Mouse (Mus musculus) embryonic facial prominence, embryonic 11.5 days (tissue): ENCODE data around the gene Olfr572. TPM values are rescaled to one million over a fixed set of nuclear protein-coding genes. Genes with fewer than 3 reads are reported as not detected.

Experiments
- ATAC-seq: fragments of 200-750 bp; cut with Nextera tagmentation; replicated peaks from 2 replicates; pipeline ENCODE4 v1.8.0; 2017; ENCODE audit warnings: low read depth; ENCODE audit not compliant: insufficient number of reproducible peaks, low FRiP score, low TSS enrichment
- DNase-seq: peaks from one replicate; pipeline ENCODE4 v3.0.0-alpha.2; 2015; ENCODE audit warnings: low spot score
- H3K27ac ChIP-seq: fragments of 300-500 bp; sonication (generic); replicated peaks from 2 replicates; pipeline ENCODE4 v1.5.1; 2014; ENCODE audit warnings: mild to moderate bottlenecking, low read depth, low read length, control low read depth
- H3K27me3 ChIP-seq: fragments of 300-500 bp; sonication (generic); 2 replicates; pipeline ENCODE4 v1.6.1; 2014; ENCODE audit warnings: mild to moderate bottlenecking, low read length, moderate library complexity, mixed read lengths; ENCODE audit not compliant: control insufficient read depth, insufficient read depth
- H3K36me3 ChIP-seq: fragments of 300-500 bp; sonication (generic); replicated peaks from 2 replicates; pipeline ENCODE4 v1.6.1; 2014; ENCODE audit warnings: low read depth, mild to moderate bottlenecking, low read length, moderate library complexity, mixed read lengths; ENCODE audit not compliant: control insufficient read depth, insufficient read depth
- H3K4me1 ChIP-seq: fragments of 300-500 bp; sonication (generic); 2 replicates; pipeline ENCODE4 v1.6.1; 2014; ENCODE audit warnings: low read length, mixed read lengths; ENCODE audit not compliant: control insufficient read depth, insufficient read depth
- H3K4me2 ChIP-seq: fragments of 300-500 bp; sonication (generic); 2 replicates; pipeline ENCODE4 v1.6.1; 2014; ENCODE audit warnings: low read depth, mild to moderate bottlenecking, control low read depth, low read length, moderate library complexity
- H3K4me3 ChIP-seq: fragments of 300-500 bp; sonication (generic); 2 replicates; pipeline ENCODE4 v1.5.1; 2014; ENCODE audit warnings: low read depth, low read length, control low read depth
- H3K9ac ChIP-seq: fragments of 300-500 bp; sonication (generic); replicated peaks from 2 replicates; pipeline ENCODE4 v1.6.1; 2014; ENCODE audit warnings: mild to moderate bottlenecking, control low read depth, low read length
- H3K9me3 ChIP-seq: fragments of 300-500 bp; sonication (generic); replicated peaks from 2 replicates; pipeline ENCODE4 v1.6.1; 2016; ENCODE audit warnings: mild to moderate bottlenecking, low read length, inconsistent platforms, mixed read lengths; ENCODE audit not compliant: control insufficient read depth
- WGBS: fragments of 180-500 bp; shearing (Covaris S2); extraction: QIAGEN DNeasy Blood & Tissue Kit; methylation state at CpG from one replicate; pipeline ENCODE4 v1.1.7; 2014; 5-methylcytosine and 5-hydroxymethylcytosine counted together
- polyA plus RNA-seq: library from polyadenylated mRNA; unstranded; fragments of >200 nt; fragmentation: Nextera tagmentation; extraction: Ambion mirVana; gene quantifications from 2 replicates; pipeline ENCODE4 v1.2.1, GENCODE M21; 2014

Gene Olfr572
- polyA plus RNA-seq, 1 experiment from 2014 or later: not detected

DNA sequence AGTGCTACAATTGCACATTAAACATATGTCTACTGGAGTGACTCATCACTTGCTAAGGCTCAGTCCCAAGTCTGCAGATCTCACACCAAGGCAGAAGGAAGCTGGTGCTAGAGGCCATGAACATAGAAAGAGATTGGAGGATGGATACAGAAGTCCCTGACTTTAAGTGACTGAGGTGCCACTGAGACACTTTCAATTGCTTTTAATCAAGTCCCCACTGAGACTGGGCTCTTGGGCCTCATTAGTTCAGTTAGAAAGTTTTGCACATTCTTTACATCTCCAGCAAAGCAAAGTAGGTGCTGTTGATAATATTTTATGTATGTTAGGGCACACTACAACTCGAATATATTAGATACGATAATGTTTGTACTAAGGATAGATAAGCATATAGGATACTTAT lies 51.6 kb downstream of the Olfr572 start, which contains the start of gene Olfr577:
TSS of gene Olfr577 (minus strand) at position 101 of the 400 bp plus-strand sequence.
- H3K9ac ChIP-seq: no peak within 1 kb of the TSS
- H3K4me2 ChIP-seq: no peak within 1 kb of the TSS
- no peak within 1 kb of the TSS for H3K4me3 ChIP-seq
- no peaks in the 10 kb centered on the region for H3K4me1 ChIP-seq
- H3K9me3 ChIP-seq: no peaks in the 10 kb centered on the region
- no peaks in the 10 kb centered on the region for H3K36me3 ChIP-seq
- no peaks in the 10 kb centered on the region for H3K27me3 ChIP-seq
- H3K27ac ChIP-seq: no peak within 1 kb of the TSS
- 79% methylated on average over 2 of the region's 2 CpGs for WGBS
- ATAC-seq: no peak
- no peak for DNase-seq

Other genes starting within 250 kb of the Olfr572 start
- 11.4 and 14.7 TPM in 2 replicates for gene Trim68, start 237.1 kb upstream of the Olfr572 start, polyA plus RNA-seq
- not detected in 2 replicates for gene Olfr557, start 228.5 kb upstream of the Olfr572 start, polyA plus RNA-seq
- gene Olfr558, start 222.2 kb upstream of the Olfr572 start, polyA plus RNA-seq: 0.24 TPM in 1 of 2 replicates, not detected in the other
- not detected in 2 replicates for gene Olfr33, start 205.3 kb upstream of the Olfr572 start, polyA plus RNA-seq
- gene Olfr559, start 196.9 kb upstream of the Olfr572 start, polyA plus RNA-seq: not detected in 2 replicates
- not detected in 2 replicates for gene Olfr560, start 165.0 kb upstream of the Olfr572 start, polyA plus RNA-seq
- gene Olfr78, start 164.9 kb upstream of the Olfr572 start, polyA plus RNA-seq: 0.08 TPM in 1 of 2 replicates, not detected in the other
- not detected in 2 replicates for gene Olfr561, start 153.2 kb upstream of the Olfr572 start, polyA plus RNA-seq
- not detected in 2 replicates for gene Olfr564, start 120.9 kb upstream of the Olfr572 start, polyA plus RNA-seq
- not detected in 2 replicates for gene Olfr566, start 65.6 kb upstream of the Olfr572 start, polyA plus RNA-seq
- 0.22 TPM in 1 of 2 replicates, not detected in the other for gene Olfr568, start 47.3 kb upstream of the Olfr572 start, polyA plus RNA-seq
- not detected in 2 replicates for gene Olfr569, start 33.5 kb upstream of the Olfr572 start, polyA plus RNA-seq
- not detected in 2 replicates for gene Olfr570, start 29.8 kb upstream of the Olfr572 start, polyA plus RNA-seq
- gene Olfr571, start 6.9 kb upstream of the Olfr572 start, polyA plus RNA-seq: 0.28 and 0.31 TPM in 2 replicates
- gene Olfr573-ps1, start 18.2 kb downstream of the Olfr572 start, polyA plus RNA-seq: not detected in 2 replicates
- gene Olfr574, start 24.1 kb downstream of the Olfr572 start, polyA plus RNA-seq: not detected in 2 replicates
- not detected in 2 replicates for gene Olfr575, start 34.4 kb downstream of the Olfr572 start, polyA plus RNA-seq
- not detected in 2 replicates for gene Olfr576, start 38.3 kb downstream of the Olfr572 start, polyA plus RNA-seq
- not detected in 2 replicates for gene Olfr577, start 51.5 kb downstream of the Olfr572 start, polyA plus RNA-seq
- not detected in 2 replicates for gene Olfr578, start 64.9 kb downstream of the Olfr572 start, polyA plus RNA-seq
- not detected in 2 replicates for gene Olfr582, start 113.6 kb downstream of the Olfr572 start, polyA plus RNA-seq
- gene Olfr583, start 126.9 kb downstream of the Olfr572 start, polyA plus RNA-seq: not detected in 2 replicates
- not detected in 2 replicates for gene Olfr584, start 157.5 kb downstream of the Olfr572 start, polyA plus RNA-seq
- gene Olfr585, start 173.3 kb downstream of the Olfr572 start, polyA plus RNA-seq: not detected in 2 replicates
- not detected in 2 replicates for gene Olfr586, start 201.2 kb downstream of the Olfr572 start, polyA plus RNA-seq
- not detected in 2 replicates for gene Olfr588-ps1, start 216.5 kb downstream of the Olfr572 start, polyA plus RNA-seq
- not detected in 2 replicates for gene Olfr589, start 231.9 kb downstream of the Olfr572 start, polyA plus RNA-seq